Mouse (Mus musculus): Measurements from ENCODE around the gene Slc4a10. TPM values are rescaled to one million over a fixed set of nuclear protein-coding genes. Genes with fewer than 3 reads are reported as not detected.
A peak's percentile ranks its signal among the peaks of the same experiment; 100 is the strongest.
"Not testable (repeated sequence)": the region's sequence is repeated elsewhere in the genome, so short reads cannot be mapped to it uniquely, and the experiment has no call there.

Gene Slc4a10
- 0.02 TPM in 2 replicates for polyA plus RNA-seq (2015; fragmentation: Nextera tagmentation; extraction: Ambion mirVana)

DNA sequence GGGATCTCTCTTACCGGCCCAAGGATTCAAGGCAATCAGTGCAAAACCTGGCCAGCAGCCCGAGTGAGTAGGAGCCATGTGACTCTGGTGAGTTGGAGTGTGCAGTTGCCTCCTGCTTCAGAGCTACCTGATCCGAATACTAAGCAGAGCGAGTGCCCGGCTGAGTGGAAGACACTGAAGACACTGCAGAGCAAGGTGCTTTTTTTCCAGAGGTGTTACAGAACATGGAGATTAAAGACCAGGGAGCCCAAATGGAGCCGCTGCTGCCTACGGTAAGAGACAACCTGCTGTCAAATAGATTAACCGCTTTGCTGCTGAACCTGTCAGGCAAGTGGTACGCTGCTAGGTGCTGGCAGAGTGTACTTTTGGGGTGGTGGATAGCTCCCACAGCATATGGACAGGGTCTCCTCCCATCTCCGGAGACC lies at the start of gene Slc4a10:
Slc4a10 (plus strand) TSS at position 42 of the 425 bp plus-strand sequence.
- Histone ChIP-seq H3K27me3 (peaks cover 23% of the 10 kb centered on the region), H3K4me1 (replicated peaks) (no peaks in the 10 kb centered on the region), H3K9ac (no peak within 1 kb of the TSS), H3K27ac (replicated peaks) (no peak within 1 kb of the TSS), H3K4me3 (replicated peaks) (no peak within 1 kb of the TSS), H3K36me3 (replicated peaks) (no peaks in the 10 kb centered on the region), H3K4me2 (peak within 1 kb of the TSS; percentile 11), H3K9me3 (replicated peaks) (no peaks in the 10 kb centered on the region)
- whole genome bisulfite sequencing (ENCODE audit: insufficient replicate concordance), result 22% methylated on average over 10 of the region's 10 CpGs
- no peak for ATAC-seq (ENCODE audit: insufficient read depth)

DNA sequence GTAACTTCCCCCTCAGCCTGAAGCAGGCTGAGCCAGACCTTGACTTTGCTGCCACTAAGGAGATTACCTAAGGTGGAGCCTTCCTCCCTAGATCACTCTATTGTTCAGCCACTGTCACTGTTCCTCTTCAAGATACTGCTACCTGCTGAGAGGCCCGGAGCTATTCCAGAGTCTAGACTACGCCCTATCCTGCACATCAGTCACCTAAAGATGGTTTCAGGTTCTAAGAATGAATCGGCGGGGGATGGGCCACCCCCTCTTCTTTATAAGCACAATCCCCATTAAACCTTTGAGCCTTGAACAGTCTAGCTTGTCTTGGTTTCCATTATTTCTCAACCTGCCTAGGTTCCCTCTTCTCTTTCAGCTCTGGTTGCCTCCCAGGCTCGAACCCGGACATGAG lies 45.0 kb upstream of the Slc4a10 start:
- not testable (repeated sequence) for H3K27me3 ChIP-seq; H3K36me3 ChIP-seq (replicated peaks); H3K4me1 ChIP-seq (replicated peaks); ATAC-seq (ENCODE audit: insufficient read depth); H3K9me3 ChIP-seq (replicated peaks); H3K4me3 ChIP-seq (replicated peaks); H3K4me2 ChIP-seq; H3K9ac ChIP-seq; H3K27ac ChIP-seq (replicated peaks)
- 58% methylated on average over 6 of the region's 6 CpGs for WGBS (ENCODE audit: insufficient replicate concordance)

- Histone ChIP-seq H3K4me1 (replicated peaks) (no peaks in the 10 kb centered on the region), H3K27me3 (no peaks in the 10 kb centered on the region), H3K36me3 (replicated peaks) (no peaks in the 10 kb centered on the region), H3K9ac (no peak overlapping the region), H3K9me3 (replicated peaks) (no peaks in the 10 kb centered on the region), H3K4me3 (replicated peaks) (no peak overlapping the region), H3K4me2 (no peak overlapping the region), H3K27ac (replicated peaks) (no peak overlapping the region)
- 66% methylated on average over 3 of the region's 3 CpGs for WGBS (ENCODE audit: insufficient replicate concordance)
- no peak for ATAC-seq (ENCODE audit: insufficient read depth)
These were observed 28.1 kb upstream of the Slc4a10 start for GRCm38 (mm10) chr2:62018209-62018608.

DNA sequence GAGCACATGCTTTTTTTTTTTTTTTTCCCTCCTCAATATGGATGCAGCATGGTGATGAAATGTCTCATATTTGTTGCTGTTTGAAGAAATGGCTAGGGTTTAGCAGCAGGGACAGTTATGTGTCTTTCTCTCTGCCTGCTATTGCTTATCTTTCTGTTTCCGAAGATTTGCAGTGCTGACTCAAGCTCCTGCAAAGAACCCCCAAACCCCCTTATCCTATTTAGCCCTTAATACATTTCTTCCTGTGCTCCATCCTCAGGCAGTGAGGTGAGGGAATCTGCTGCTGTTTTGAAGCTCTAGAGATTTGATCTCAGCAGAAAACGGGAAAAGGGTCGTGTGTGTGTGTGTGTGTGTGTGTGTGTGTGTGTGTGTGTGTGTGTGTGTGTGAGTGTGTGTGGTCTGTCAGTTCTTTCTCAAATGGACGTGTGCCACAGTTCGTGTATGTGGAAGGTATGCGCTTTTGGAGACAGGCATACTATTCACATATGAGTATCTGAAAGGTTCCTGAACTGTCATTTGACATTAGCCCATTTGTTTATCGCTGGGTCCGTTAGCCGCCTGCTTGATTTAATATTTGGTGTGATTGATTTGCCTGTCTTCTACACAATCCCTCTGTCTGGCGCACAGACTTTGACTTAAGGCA lies 720 bp downstream of the Slc4a10 start:
- ATAC-seq (ENCODE audit: insufficient read depth), result no peak
- no peaks in the 10 kb centered on the region for H3K9me3 ChIP-seq (replicated peaks)
- H3K36me3 ChIP-seq (replicated peaks), result no peaks in the 10 kb centered on the region
- 13% methylated on average over 10 of the region's 10 CpGs for WGBS (ENCODE audit: insufficient replicate concordance)
- peaks cover 23% of the 10 kb centered on the region for H3K27me3 ChIP-seq
- no peak overlapping the region for H3K4me3 ChIP-seq (replicated peaks)
- H3K27ac ChIP-seq (replicated peaks), result no peak overlapping the region
- H3K4me2 ChIP-seq, result peak overlapping the region; percentile 11
- no peak overlapping the region for H3K9ac ChIP-seq
- no peaks in the 10 kb centered on the region for H3K4me1 ChIP-seq (replicated peaks)

- H3K9ac ChIP-seq, result no peak overlapping the region
These were observed 1.3 kb downstream of the Slc4a10 start for GRCm38 (mm10) chr2:62047504-62048005.

GRCm38 (mm10) chr2:62048116-62048515 lies 1.9 kb downstream of the Slc4a10 start:
- Histone ChIP-seq H3K4me2 (no peak overlapping the region), H3K4me3 (replicated peaks) (no peak overlapping the region)
- 21% methylated on average over 3 of the region's 3 CpGs for WGBS (ENCODE audit: insufficient replicate concordance)

More at GRCm38 (mm10) chr2:62047504-62048005, 1.3 kb downstream of the Slc4a10 start:
- no peak overlapping the region for H3K27ac ChIP-seq (replicated peaks)
- peak overlapping the region; percentile 21; the same call in 1 of the 2 replicates for H3K4me3 ChIP-seq (replicated peaks)
- 4% methylated on average over 14 of the region's 14 CpGs for WGBS (ENCODE audit: insufficient replicate concordance)
- ATAC-seq (ENCODE audit: insufficient read depth), result no peak
- no peaks in the 10 kb centered on the region for H3K9me3 ChIP-seq (replicated peaks)
- H3K27me3 ChIP-seq, result peaks cover 23% of the 10 kb centered on the region
- H3K4me2 ChIP-seq, result peak overlapping the region; percentile 11
- H3K36me3 ChIP-seq (replicated peaks), result no peaks in the 10 kb centered on the region
- no peaks in the 10 kb centered on the region for H3K4me1 ChIP-seq (replicated peaks)

DNA sequence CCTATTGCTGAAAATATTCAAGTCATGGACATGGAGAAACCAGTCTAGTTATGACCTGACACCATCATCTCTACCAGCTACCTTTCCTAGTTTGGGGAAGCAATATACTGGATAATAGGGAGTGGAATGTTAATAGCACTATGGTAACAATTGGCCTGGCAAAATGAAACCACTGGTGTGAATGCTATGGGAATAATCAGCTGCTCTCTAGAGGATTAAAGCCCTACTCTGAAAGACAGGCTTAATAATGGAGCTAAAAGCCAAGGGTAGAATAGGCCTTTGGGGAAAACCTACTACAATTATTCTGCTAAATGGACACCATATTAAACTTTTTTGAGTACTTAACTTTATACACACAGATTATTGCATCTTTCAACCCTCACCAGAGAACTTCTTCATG lies 30.2 kb downstream of the Slc4a10 start:
- Histone ChIP-seq H3K27me3 (no peaks in the 10 kb centered on the region), H3K27ac (replicated peaks) (no peak overlapping the region), H3K9ac (no peak overlapping the region), H3K4me1 (replicated peaks) (no peaks in the 10 kb centered on the region), H3K4me2 (no peak overlapping the region), H3K9me3 (replicated peaks) (no peaks in the 10 kb centered on the region), H3K36me3 (replicated peaks) (no peaks in the 10 kb centered on the region), H3K4me3 (replicated peaks) (no peak overlapping the region)
- ATAC-seq (ENCODE audit: insufficient read depth), result no peak

More at GRCm38 (mm10) chr2:62048116-62048515, 1.9 kb downstream of the Slc4a10 start:
- H3K9me3 ChIP-seq (replicated peaks), result no peaks in the 10 kb centered on the region
- H3K36me3 ChIP-seq (replicated peaks), result no peaks in the 10 kb centered on the region
- no peak for ATAC-seq (ENCODE audit: insufficient read depth)
- H3K4me1 ChIP-seq (replicated peaks), result no peaks in the 10 kb centered on the region
- peaks cover 23% of the 10 kb centered on the region for H3K27me3 ChIP-seq
- H3K9ac ChIP-seq, result no peak overlapping the region
- no peak overlapping the region for H3K27ac ChIP-seq (replicated peaks)

DNA sequence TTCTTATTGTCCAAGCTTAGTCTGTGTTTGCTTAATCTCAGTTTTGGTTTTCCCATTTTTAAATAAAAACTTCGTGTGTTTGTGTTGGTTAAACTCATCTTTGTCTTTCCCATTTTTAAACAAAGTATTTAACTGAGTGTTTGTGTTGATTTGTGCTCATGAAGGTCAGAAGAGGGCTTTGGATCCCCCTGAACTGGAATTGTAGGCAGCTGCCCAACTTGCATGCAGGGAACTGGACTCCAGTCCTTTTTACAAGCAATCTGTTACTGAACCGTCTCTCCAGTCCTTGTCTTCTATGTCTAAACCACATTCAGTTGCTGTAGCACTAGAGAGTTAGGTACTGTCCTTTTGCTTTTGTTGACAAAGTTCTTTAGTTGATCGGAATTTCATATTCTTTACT lies 41.3 kb downstream of the Slc4a10 start:
- WGBS (ENCODE audit: insufficient replicate concordance), result 45% methylated on average over 3 of the region's 3 CpGs
- no peak overlapping the region for H3K27ac ChIP-seq (replicated peaks)
- no peak for ATAC-seq (ENCODE audit: insufficient read depth)
- no peaks in the 10 kb centered on the region for H3K27me3 ChIP-seq
- no peaks in the 10 kb centered on the region for H3K36me3 ChIP-seq (replicated peaks)
- H3K9ac ChIP-seq, result no peak overlapping the region
- no peaks in the 10 kb centered on the region for H3K9me3 ChIP-seq (replicated peaks)
- no peaks in the 10 kb centered on the region for H3K4me1 ChIP-seq (replicated peaks)
- H3K4me3 ChIP-seq (replicated peaks), result no peak overlapping the region
- no peak overlapping the region for H3K4me2 ChIP-seq

GRCm38 (mm10) chr2:62088715-62089114 lies 42.5 kb downstream of the Slc4a10 start:
- Histone ChIP-seq H3K9me3 (replicated peaks) (no peaks in the 10 kb centered on the region), H3K27ac (replicated peaks) (no peak overlapping the region), H3K27me3 (no peaks in the 10 kb centered on the region), H3K4me2 (no peak overlapping the region), H3K4me1 (replicated peaks) (no peaks in the 10 kb centered on the region), H3K36me3 (replicated peaks) (no peaks in the 10 kb centered on the region), H3K4me3 (replicated peaks) (no peak overlapping the region), H3K9ac (no peak overlapping the region)
- ATAC-seq (ENCODE audit: insufficient read depth), result no peak
- WGBS (ENCODE audit: insufficient replicate concordance), result 66% methylated on average over 8 of the region's 8 CpGs

GRCm38 (mm10) chr2:62089208-62089607 lies 42.9 kb downstream of the Slc4a10 start:
- no peak overlapping the region for H3K4me3 ChIP-seq (replicated peaks)
- WGBS (ENCODE audit: insufficient replicate concordance), result 73% methylated on average over 9 of the region's 9 CpGs
- no peak overlapping the region for H3K27ac ChIP-seq (replicated peaks)
- no peak for ATAC-seq (ENCODE audit: insufficient read depth)
- H3K4me1 ChIP-seq (replicated peaks), result no peaks in the 10 kb centered on the region
- H3K9ac ChIP-seq, result no peak overlapping the region
- no peaks in the 10 kb centered on the region for H3K9me3 ChIP-seq (replicated peaks)
- H3K27me3 ChIP-seq, result no peaks in the 10 kb centered on the region
- H3K4me2 ChIP-seq, result no peak overlapping the region
- H3K36me3 ChIP-seq (replicated peaks), result no peaks in the 10 kb centered on the region

- Histone ChIP-seq H3K4me3 (replicated peaks) (no peak overlapping the region), H3K4me2 (no peak overlapping the region), H3K9me3 (replicated peaks) (no peaks in the 10 kb centered on the region), H3K9ac (no peak overlapping the region), H3K36me3 (replicated peaks) (no peaks in the 10 kb centered on the region), H3K27ac (replicated peaks) (no peak overlapping the region), H3K27me3 (no peaks in the 10 kb centered on the region), H3K4me1 (replicated peaks) (no peaks in the 10 kb centered on the region)
- no peak for ATAC-seq (ENCODE audit: insufficient read depth)
- 60% methylated on average over 1 of the region's 1 CpGs for WGBS (ENCODE audit: insufficient replicate concordance)
These were observed 54.3 kb downstream of the Slc4a10 start for GRCm38 (mm10) chr2:62100526-62100925.

GRCm38 (mm10) chr2:62115346-62115745 lies 69.1 kb downstream of the Slc4a10 start:
- H3K9ac ChIP-seq, result no peak overlapping the region
- no peak overlapping the region for H3K4me2 ChIP-seq
- no peaks in the 10 kb centered on the region for H3K4me1 ChIP-seq (replicated peaks)
- no peak overlapping the region for H3K27ac ChIP-seq (replicated peaks)
- no peak for ATAC-seq (ENCODE audit: insufficient read depth)
- no peaks in the 10 kb centered on the region for H3K36me3 ChIP-seq (replicated peaks)
- no peaks in the 10 kb centered on the region for H3K9me3 ChIP-seq (replicated peaks)
- 59% methylated on average over 4 of the region's 4 CpGs for WGBS (ENCODE audit: insufficient replicate concordance)
- H3K27me3 ChIP-seq, result no peaks in the 10 kb centered on the region
- H3K4me3 ChIP-seq (replicated peaks), result no peak overlapping the region
